Mouse (Mus musculus) liver, embryonic 13.5 days (tissue): ENCODE results near the gene Hist1h3h. TPM values are rescaled to one million over a fixed set of nuclear protein-coding genes. Genes with fewer than 3 reads are reported as not detected.
"Not testable (repeated sequence)": the region's sequence is repeated elsewhere in the genome, so short reads cannot be mapped to it uniquely, and the experiment has no call there.

Source experiments
- ATAC-seq: fragments of 200-750 bp; cut with Nextera tagmentation; 2 replicates; pipeline ENCODE4 v1.8.0; 2017; ENCODE audit warnings: low read depth, mild to moderate bottlenecking, moderate number of reproducible peaks, moderate library complexity
- DNase-seq: peaks from one replicate; pipeline ENCODE4 v3.0.0; 2022
- H3K27ac ChIP-seq: fragments of 300-500 bp; sonication (generic); 2 replicates; pipeline ENCODE4 v1.5.1; 2015; ENCODE audit warnings: moderate library complexity, mild to moderate bottlenecking, inconsistent platforms
- H3K27me3 ChIP-seq: fragments of 300-500 bp; sonication (generic); 2 replicates; pipeline ENCODE4 v1.6.1; 2015; ENCODE audit warnings: mild to moderate bottlenecking, inconsistent platforms
- H3K36me3 ChIP-seq: fragments of 300-500 bp; sonication (generic); 2 replicates; pipeline ENCODE4 v1.6.1; 2015; ENCODE audit warnings: mild to moderate bottlenecking, inconsistent platforms
- H3K4me1 ChIP-seq: fragments of 300-500 bp; sonication (generic); replicated peaks from 2 replicates; pipeline ENCODE4 v1.6.1; 2015; ENCODE audit warnings: inconsistent platforms
- H3K4me2 ChIP-seq: fragments of 300-500 bp; sonication (generic); 2 replicates; pipeline ENCODE4 v1.6.1; 2015; ENCODE audit warnings: inconsistent platforms, mild to moderate bottlenecking, moderate library complexity
- H3K4me3 ChIP-seq: fragments of 300-500 bp; sonication (generic); replicated peaks from 2 replicates; pipeline ENCODE4 v1.5.1; 2015; ENCODE audit warnings: mild to moderate bottlenecking, inconsistent platforms
- H3K9ac ChIP-seq: fragments of 300-500 bp; sonication (generic); 2 replicates; pipeline ENCODE4 v1.6.1; 2015; ENCODE audit warnings: mild to moderate bottlenecking, inconsistent platforms
- H3K9me3 ChIP-seq: fragments of 300-500 bp; sonication (generic); replicated peaks from 2 replicates; pipeline ENCODE4 v1.6.1; 2016; ENCODE audit warnings: inconsistent platforms
- WGBS: fragments of 180-500 bp; shearing (Covaris S2); methylation state at CpG from one replicate; pipeline ENCODE4 v1.1.7; 2015; ENCODE audit not compliant: insufficient replicate concordance; 5-methylcytosine and 5-hydroxymethylcytosine counted together
- polyA plus RNA-seq: library from polyadenylated mRNA; unstranded; fragments of >200 nt; fragmentation: Nextera tagmentation; extraction: Ambion mirVana; gene quantifications from 2 replicates; pipeline ENCODE4 v1.2.1, GENCODE M21; 2015

Gene Hist1h3h
- polyA plus RNA-seq, 1 experiment from 2014 or later: 11.7 TPM

DNA sequence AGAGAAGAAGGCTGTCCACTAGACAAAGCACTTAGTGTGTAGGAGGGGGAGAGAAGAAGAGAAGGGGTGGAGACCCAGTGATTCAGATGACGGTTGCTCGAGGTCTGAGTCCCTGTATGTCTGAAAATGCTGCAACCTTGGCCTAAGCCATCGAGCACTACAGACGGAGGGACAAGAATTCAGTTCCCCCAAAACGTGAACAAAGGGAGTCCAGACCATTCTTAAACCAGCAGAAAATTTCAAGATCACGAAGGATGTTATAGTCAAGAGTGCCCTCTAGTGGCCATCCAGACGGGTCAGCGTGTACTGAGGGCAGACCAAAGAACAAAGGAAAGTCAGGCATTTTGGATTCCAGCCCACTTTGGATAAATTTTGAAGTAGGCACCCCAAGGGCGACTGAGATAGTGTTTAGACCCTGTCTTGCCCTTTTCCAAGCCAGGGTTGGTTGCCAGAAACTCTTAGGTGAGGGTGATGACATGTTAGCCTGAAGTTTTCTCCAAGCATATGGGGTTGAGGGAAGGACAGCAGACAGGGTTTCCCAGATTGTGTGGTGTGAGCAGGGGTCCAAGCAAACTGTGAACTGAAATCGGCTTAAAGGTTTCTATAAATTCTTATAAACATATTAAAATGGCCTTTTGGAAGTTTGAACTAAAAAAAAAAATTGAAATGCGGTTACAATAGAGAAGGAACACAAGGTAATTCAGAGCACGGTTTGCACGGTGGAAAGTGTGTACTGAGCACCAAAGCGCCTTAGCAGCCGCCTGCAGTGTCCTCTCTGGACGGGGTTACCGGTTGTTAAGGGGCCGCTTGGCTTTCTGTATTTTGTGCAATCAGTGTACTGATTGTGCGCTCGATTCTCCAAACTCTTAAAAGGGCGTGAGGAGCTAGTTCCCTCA lies 16.8 kb downstream of the Hist1h3h start:
- WGBS: 1% methylated on average over 21 of the region's 21 CpGs
- Histone ChIP-seq H3K36me3 (no peaks in the 10 kb centered on the region), H3K4me2 (peak overlapping the region; percentile 80), H3K9ac (peak overlapping the region; percentile 81), H3K9me3 (no peaks in the 10 kb centered on the region), H3K27me3 (no peaks in the 10 kb centered on the region), H3K4me3 (peak overlapping the region; percentile 63), H3K4me1 (peaks cover 41% of the 10 kb centered on the region), H3K27ac (peak overlapping the region; percentile 96)
- ATAC-seq (peak; percentile 60), DNase-seq (peak; percentile 73)

DNA sequence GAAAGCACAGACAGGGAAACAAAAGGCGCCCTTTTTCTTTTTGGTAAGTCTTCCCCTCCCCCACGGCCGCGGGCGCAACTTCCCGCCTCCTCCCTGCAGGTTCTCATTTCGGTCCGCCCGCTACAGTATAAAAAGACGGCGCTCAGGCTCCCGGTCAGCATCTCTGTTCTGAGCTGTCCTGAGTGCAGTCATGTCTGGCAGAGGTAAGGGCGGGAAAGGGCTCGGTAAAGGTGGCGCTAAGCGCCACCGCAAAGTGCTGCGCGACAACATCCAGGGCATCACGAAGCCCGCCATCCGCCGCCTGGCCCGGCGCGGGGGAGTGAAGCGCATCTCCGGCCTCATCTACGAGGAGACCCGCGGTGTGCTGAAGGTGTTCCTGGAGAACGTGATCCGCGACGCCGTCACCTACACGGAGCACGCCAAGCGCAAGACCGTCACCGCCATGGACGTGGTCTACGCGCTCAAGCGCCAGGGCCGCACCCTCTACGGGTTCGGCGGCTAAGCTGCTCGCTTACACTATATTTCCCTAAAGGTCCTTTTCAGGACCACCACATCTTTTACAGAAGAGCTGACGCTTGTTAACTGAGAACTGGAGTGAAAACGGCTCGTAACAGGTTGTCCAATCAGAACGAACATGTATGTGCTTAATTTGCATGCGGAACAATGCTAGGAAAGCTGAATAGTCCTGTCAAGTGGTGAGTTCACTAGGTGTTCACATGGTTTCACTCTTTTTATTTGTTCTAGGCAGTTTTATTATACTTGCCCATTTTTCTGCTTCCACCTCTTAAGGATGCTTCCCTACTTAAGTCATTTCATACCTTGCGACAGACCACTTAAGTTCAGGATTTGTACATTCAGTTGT lies 17.7 kb downstream of the Hist1h3h start, which contains the start of gene Hist1h4j:
Gene Hist1h4j (plus strand): TSS at position 159 of the 862 bp plus-strand sequence.
- peak; percentile 79 for DNase-seq
- WGBS: under 1% methylated on average over 42 of the region's 56 CpGs

DNA sequence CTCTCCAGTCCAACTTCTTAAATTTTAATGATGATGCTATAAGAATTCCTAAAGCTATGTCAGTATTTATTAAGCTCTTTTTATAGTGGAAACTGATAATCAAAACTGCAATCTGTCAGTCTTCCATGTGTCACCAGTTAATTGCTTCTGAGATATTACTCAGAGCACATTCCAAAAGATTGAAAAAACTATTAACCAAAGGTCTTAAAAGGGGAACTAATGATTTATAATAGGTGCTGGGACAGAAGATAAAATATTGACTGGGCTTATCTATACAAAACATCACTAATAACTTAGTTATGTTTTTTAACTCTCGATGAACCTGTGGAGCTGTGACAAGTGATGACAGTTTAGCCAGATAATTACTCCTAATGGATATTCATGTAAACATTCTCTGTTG lies 27.5 kb downstream of the Hist1h3h start:
- Histone ChIP-seq H3K27ac (no peak overlapping the region), H3K4me1 (peaks cover 30% of the 10 kb centered on the region), H3K9ac (no peak overlapping the region), H3K4me3 (no peak overlapping the region), H3K9me3 (no peaks in the 10 kb centered on the region), H3K27me3 (no peaks in the 10 kb centered on the region), H3K36me3 (0 out of 2 replicates have a peak, but pooled peaks cover 4% of the 10 kb centered on the region), H3K4me2 (no peak overlapping the region)
- WGBS: 44% methylated on average over 1 of the region's 1 CpGs
- ATAC-seq: no peak
- DNase-seq: no peak

More for the DNA sequence above, 17.7 kb downstream of the Hist1h3h start, which contains the start of gene Hist1h4j:
- Histone ChIP-seq H3K4me1 (peaks cover 41% of the 10 kb centered on the region), H3K27ac (peak within 1 kb of the TSS; percentile 96), H3K4me3 (peak within 1 kb of the TSS; percentile 63), H3K4me2 (peak within 1 kb of the TSS; percentile 80), H3K9ac (peak within 1 kb of the TSS; percentile 81)
- H3K27me3 ChIP-seq, H3K9me3 ChIP-seq, H3K36me3 ChIP-seq: not testable (repeated sequence)
- peak; percentile 90 for ATAC-seq

DNA sequence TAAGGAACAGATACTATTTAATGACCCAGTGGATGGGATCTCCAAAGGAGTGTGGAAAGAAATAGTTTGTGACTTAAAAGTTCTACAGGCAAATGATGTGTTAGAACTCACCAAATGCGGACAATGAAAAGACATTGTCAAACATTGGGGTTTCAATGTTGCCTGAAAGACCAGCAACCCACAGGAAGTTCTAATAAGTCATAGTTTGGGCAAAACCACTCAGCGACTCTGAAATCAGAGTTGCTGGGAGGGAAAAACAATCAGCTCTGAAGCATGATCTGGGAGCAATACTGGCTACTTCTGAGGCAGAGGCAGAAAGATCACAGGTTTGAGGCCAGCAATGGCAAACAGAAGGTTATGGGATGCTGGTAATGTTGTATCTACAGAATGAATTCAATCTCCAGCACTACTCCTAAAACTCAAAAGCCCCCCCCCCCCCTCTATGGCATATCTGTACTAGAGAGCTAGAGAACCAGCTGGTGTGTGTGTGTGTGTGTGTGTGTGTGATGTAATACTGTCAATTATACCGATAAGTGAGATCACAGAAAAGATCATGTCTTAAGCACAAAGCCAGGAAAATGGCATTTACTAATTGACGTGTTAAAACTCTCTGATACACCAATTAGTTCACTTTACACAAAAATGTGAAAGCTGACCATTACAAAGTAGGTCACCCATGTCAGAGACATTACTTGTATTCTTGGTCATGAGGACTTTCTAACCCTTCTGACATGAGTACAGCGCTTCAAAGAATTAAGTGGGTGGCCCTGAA lies 32.1 kb downstream of the Hist1h3h start:
- peak overlapping the region; percentile 97 for H3K27ac ChIP-seq
- WGBS: 3% methylated on average over 5 of the region's 5 CpGs
- no peaks in the 10 kb centered on the region for H3K27me3 ChIP-seq
- H3K9me3 ChIP-seq: no peaks in the 10 kb centered on the region
- DNase-seq: no peak
- H3K4me2 ChIP-seq: peak overlapping the region; percentile 80
- peak overlapping the region; percentile 87 for H3K9ac ChIP-seq
- peaks cover 42% of the 10 kb centered on the region for H3K4me1 ChIP-seq
- H3K36me3 ChIP-seq: 0 out of 2 replicates have a peak, but pooled peaks cover 4% of the 10 kb centered on the region
- H3K4me3 ChIP-seq: peak overlapping the region; percentile 69
- ATAC-seq: no peak

DNA sequence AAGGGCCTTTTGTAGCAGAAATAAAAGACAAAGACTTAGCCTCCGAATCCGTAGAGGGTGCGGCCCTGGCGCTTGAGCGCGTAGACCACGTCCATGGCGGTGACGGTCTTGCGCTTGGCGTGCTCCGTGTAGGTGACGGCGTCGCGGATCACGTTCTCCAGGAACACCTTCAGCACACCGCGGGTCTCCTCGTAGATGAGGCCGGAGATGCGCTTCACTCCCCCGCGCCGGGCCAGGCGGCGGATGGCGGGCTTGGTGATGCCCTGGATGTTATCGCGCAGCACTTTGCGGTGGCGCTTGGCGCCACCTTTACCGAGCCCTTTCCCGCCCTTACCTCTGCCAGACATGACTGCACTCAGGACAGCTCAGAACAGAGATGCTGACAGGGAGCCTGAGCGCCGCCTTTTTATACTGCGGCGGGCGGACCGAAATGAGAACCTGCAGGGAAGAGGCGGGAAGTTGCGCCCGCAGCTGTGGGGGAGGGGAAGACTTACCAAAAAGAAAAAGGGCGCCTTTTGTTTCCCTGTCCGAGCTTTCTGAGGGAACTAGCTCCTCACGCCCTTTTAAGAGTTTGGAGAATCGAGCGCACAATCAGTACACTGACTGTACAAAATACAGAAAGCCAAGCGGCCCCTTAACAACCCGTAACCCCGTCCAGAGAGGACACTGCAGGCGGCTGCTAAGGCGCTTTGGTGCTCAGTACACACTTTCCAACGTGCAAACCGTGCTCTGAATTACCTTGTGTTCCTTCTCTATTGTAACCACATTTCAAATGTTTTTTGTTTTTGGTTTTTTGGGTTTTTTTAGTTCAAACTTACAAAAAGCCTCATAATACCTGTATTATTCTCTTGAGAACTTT lies 32.9 kb downstream of the Hist1h3h start, which contains the start of gene Hist1h4k:
Gene Hist1h4k (minus strand): TSS at position 347 of the 859 bp plus-strand sequence.
- not testable (repeated sequence) for H3K9me3 ChIP-seq, H3K27me3 ChIP-seq, H3K36me3 ChIP-seq
- DNase-seq (peak; percentile 88), ATAC-seq (peak; percentile 63)
- Histone ChIP-seq H3K4me1 (peaks cover 41% of the 10 kb centered on the region), H3K27ac (peak within 1 kb of the TSS; percentile 99), H3K4me2 (peak within 1 kb of the TSS; percentile 80), H3K9ac (peak within 1 kb of the TSS; percentile 87), H3K4me3 (peak within 1 kb of the TSS; percentile 69)
- under 1% methylated on average over 49 of the region's 56 CpGs for WGBS

DNA sequence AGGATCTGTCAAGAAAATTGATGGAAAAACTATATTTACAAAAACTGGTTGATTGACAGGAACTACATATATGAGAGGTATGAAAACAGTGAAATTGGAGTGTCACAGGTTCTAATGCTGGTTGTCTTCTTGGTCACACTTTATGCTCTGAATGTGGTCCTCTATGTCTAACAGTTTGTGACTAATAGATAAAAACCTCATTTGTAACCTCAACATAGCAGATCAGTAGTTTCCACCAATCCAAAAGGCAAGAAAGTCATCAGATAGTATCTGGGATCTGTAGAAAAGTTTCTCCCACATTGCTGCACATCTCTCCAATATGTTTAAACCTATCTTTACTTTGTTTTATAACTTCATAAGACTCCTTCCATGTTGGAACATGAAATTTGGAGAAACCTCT lies 34.0 kb downstream of the Hist1h3h start:
- ATAC-seq: no peak
- Histone ChIP-seq H3K4me2 (peak overlapping the region; percentile 78), H3K9me3 (no peaks in the 10 kb centered on the region), H3K4me3 (peak overlapping the region; percentile 58), H3K9ac (peak overlapping the region; percentile 83), H3K27me3 (no peaks in the 10 kb centered on the region), H3K36me3 (0 out of 2 replicates have a peak, but pooled peaks cover 4% of the 10 kb centered on the region), H3K27ac (peak overlapping the region; percentile 99), H3K4me1 (peaks cover 38% of the 10 kb centered on the region)
- DNase-seq: no peak

DNA sequence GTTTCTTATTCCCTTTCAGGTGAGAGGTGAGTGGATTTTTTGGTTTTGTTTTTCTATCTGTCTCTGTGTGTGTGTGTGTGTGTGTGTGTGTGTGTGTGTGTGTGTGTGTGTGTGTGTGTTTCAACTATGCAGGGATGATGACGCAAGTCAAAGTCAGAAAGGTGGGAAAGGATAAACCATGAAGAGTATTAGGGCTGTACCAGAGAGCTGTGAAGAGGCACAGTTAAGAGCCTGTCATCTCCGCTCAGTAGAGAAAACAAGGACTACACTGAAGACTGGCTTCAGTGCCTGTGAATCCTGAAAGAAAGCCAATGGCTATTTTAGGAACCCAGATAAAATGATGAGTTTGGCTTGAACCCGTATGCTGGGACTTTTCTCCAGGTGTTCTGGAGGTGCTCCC lies 34.4 kb downstream of the Hist1h3h start:
- no peaks in the 10 kb centered on the region for H3K27me3 ChIP-seq
- peaks cover 37% of the 10 kb centered on the region for H3K4me1 ChIP-seq
- H3K9ac ChIP-seq: peak overlapping the region; percentile 83
- H3K9me3 ChIP-seq: no peaks in the 10 kb centered on the region
- H3K36me3 ChIP-seq: 0 out of 2 replicates have a peak, but pooled peaks cover 4% of the 10 kb centered on the region
- peak overlapping the region; percentile 78 for H3K4me2 ChIP-seq
- peak overlapping the region; percentile 99 for H3K27ac ChIP-seq
- ATAC-seq (no peak), DNase-seq (no peak)
- peak overlapping the region; percentile 58 for H3K4me3 ChIP-seq
- WGBS: 50% methylated on average over 3 of the region's 3 CpGs

DNA sequence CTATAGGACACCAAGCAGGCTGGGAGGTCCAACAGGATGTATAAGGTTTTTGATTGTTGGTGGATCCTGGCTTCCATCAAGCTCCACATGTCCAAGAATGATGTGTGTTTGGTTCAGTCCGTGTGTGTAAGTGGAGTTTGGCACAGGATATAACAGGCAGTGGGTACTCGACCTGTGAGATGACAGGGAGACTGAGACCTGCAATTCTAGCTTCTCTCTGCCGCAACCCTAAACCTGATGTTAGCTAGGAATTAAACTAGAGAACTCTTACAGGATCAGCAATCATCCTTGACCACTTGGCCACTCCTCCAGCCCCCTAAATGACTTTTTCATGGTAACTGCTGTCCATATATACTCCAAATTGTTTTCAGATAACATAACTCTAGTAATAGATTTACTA lies 34.9 kb downstream of the Hist1h3h start:
- ATAC-seq (no peak), DNase-seq (no peak)
- H3K27ac ChIP-seq: peak overlapping the region; percentile 99
- peak overlapping the region; percentile 83 for H3K9ac ChIP-seq
- no peaks in the 10 kb centered on the region for H3K27me3 ChIP-seq
- 0 out of 2 replicates have a peak, but pooled peaks cover 3% of the 10 kb centered on the region for H3K36me3 ChIP-seq
- H3K9me3 ChIP-seq: no peaks in the 10 kb centered on the region
- H3K4me3 ChIP-seq: peak overlapping the region; percentile 58
- peak overlapping the region; percentile 78 for H3K4me2 ChIP-seq
- 35% methylated on average over 3 of the region's 3 CpGs for WGBS
- peaks cover 38% of the 10 kb centered on the region for H3K4me1 ChIP-seq

DNA sequence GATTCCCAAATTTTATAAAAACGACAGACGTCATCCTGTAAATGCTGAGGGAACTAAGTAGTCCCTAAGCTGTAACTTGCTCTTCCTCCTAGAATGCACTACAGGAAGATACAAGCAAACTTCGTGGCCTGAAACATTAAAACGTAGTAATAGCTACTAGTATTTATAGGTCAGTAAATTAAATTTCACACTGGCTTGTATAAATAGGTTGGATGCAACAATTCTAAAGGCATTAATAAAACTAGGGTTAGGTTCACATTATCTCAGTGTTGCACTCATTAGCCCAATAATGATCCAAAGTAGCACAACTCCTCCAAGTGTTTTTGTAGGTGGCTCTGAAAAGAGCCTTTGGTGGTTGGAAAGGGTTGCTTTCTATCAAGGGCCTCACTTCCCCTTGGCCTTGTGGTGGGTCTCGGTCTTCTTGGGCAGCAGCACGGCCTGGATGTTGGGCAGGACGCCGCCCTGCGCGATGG lies 35.6 kb downstream of the Hist1h3h start:
- Histone ChIP-seq H3K4me3 (peak overlapping the region; percentile 58), H3K4me2 (peak overlapping the region; percentile 78), H3K27me3 (no peaks in the 10 kb centered on the region), H3K9ac (peak overlapping the region; percentile 83), H3K9me3 (no peaks in the 10 kb centered on the region), H3K4me1 (peaks cover 35% of the 10 kb centered on the region), H3K36me3 (no peaks in the 10 kb centered on the region), H3K27ac (peak overlapping the region; percentile 99)
- under 1% methylated on average over 10 of the region's 10 CpGs for WGBS
- DNase-seq: no peak
- ATAC-seq: no peak
